Mouse (Mus musculus): ENCODE results near the gene Tut7. TPM values are rescaled to one million over a fixed set of nuclear protein-coding genes. Genes with fewer than 3 reads are reported as not detected.
"Not testable (repeated sequence)": the region's sequence is repeated elsewhere in the genome, so short reads cannot be mapped to it uniquely, and the experiment has no call there.

Tut7 gene
- polyA plus RNA-seq, 1 experiment from 2014 or later, result 41.3 TPM

DNA sequence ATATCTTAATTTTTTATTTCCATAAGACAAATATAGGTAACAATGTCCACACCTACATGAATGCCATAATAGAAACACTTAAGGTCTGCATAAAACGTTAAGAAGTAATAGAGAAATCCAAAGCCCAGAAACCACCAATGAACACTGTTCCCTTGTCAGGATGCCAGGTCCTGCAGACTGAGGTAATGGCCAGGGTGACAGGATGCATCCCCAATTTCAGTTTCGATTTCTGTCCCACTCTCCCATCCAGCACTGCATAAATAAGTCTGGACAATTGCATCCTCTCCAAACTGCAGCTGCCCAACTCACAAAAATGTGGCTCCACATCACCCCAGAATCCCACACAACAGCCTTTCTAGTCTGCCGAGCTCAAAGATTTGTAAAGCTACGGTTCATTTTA, 2.8 kb downstream of the Tut7 start:
- no peaks in the 10 kb centered on the region for H3K27me3 ChIP-seq (replicated peaks; ENCODE audit: low read depth, poor library complexity, severe bottlenecking)
- H3K4me1 ChIP-seq, result peaks cover 25% of the 10 kb centered on the region
- H3K9me3 ChIP-seq, result no peaks in the 10 kb centered on the region
- H3K27ac ChIP-seq (replicated peaks), result no peak overlapping the region
- peak overlapping the region; percentile 13; the same call in 1 of the 2 replicates for H3K4me3 ChIP-seq
- no peak for DNase-seq (ENCODE audit: low spot score)
- WGBS, result 84% methylated on average over 4 of the region's 4 CpGs
- peaks cover 57% of the 10 kb centered on the region for H3K36me3 ChIP-seq (replicated peaks)

DNA sequence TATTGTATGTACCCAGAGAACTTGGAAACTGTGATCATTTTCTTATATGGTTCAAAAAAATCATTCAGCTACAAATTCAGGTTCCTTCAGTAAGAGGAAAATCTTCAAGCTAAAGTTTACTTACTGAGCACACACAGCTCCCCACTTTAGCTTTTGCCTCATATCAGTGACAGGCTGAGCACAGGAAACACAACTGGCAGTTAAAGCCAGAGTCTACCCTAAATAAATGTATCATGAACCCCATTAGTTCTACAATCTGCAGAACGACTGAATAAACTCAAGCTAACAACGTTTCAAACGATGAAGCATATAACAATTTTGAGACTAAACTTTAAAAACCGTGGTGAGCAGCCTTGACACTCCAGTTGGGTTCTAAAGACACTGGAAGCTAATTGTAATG, 5.6 kb downstream of the Tut7 start:
- H3K4me1 ChIP-seq, result peaks cover 25% of the 10 kb centered on the region
- peaks cover 82% of the 10 kb centered on the region for H3K36me3 ChIP-seq (replicated peaks)
- no peaks in the 10 kb centered on the region for H3K9me3 ChIP-seq
- WGBS, result 86% methylated on average over 4 of the region's 4 CpGs
- no peak for DNase-seq (ENCODE audit: low spot score)
- H3K27ac ChIP-seq (replicated peaks), result no peak overlapping the region
- H3K27me3 ChIP-seq (replicated peaks; ENCODE audit: low read depth, poor library complexity, severe bottlenecking), result no peaks in the 10 kb centered on the region
- H3K4me3 ChIP-seq, result no peak overlapping the region

DNA sequence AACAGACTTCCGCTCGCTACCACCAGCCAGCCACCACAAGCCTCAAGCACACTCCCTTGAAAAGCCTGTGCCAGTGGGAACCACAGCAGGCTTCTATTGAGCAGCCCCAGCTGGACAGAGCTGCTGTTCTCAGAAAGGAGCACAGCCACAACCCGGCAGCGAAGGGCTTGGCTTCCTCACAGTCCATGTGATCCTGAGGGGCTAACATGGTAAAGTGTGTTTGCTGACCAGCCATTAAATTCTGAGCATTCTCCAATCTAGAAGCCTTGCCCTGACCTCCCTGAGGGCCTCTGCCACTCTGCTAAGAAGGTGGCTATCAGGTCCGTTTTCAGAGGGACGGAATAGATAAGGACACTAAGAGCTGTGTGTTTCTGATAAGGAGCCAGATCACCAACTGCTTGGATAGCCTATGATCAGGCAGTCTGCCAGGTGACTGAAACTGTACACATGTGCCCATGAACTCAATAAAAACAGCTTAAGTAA, 8.8 kb downstream of the Tut7 start:
- Histone ChIP-seq H3K27ac (replicated peaks) (no peak overlapping the region), H3K9me3 (no peaks in the 10 kb centered on the region), H3K4me3 (no peak overlapping the region), H3K27me3 (replicated peaks; ENCODE audit: low read depth, poor library complexity, severe bottlenecking) (no peaks in the 10 kb centered on the region), H3K36me3 (replicated peaks) (peaks cover 94% of the 10 kb centered on the region), H3K4me1 (no peaks in the 10 kb centered on the region)
- WGBS, result 81% methylated on average over 6 of the region's 6 CpGs
- no peak for DNase-seq (ENCODE audit: low spot score)

GRCm38 (mm10) chr13:59811581-59811980, 11.4 kb downstream of the Tut7 start:
- 96% methylated on average over 3 of the region's 3 CpGs for WGBS
- Histone ChIP-seq H3K27ac (replicated peaks) (no peak overlapping the region), H3K9me3 (no peaks in the 10 kb centered on the region), H3K4me1 (no peaks in the 10 kb centered on the region), H3K36me3 (replicated peaks) (peaks cover 97% of the 10 kb centered on the region), H3K4me3 (no peak overlapping the region), H3K27me3 (replicated peaks; ENCODE audit: low read depth, poor library complexity, severe bottlenecking) (no peaks in the 10 kb centered on the region)
- no peak for DNase-seq (ENCODE audit: low spot score)

DNA sequence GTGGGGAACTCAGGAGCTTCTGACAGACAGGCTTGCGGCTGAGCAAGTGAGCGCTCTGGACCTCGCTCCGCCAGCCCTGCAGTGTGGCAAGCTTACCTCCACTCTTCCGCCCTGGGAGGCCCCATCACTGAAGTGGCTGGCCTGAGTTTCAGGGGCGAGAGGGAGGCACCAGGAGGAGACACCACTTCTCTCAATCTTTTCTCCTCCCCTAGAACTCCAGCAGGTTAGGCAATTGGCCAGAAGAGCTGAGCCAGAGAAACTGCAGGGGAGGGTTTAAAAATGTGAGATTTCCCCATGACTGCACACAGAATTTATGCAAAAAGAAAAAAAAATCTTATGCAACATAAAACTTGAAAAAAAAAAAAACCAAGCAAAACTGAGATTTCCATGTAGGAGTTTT, 21.9 kb downstream of the Tut7 start:
- peaks cover 99% of the 10 kb centered on the region for H3K36me3 ChIP-seq (replicated peaks)
- no peak overlapping the region for H3K27ac ChIP-seq (replicated peaks)
- no peaks in the 10 kb centered on the region for H3K27me3 ChIP-seq (replicated peaks; ENCODE audit: low read depth, poor library complexity, severe bottlenecking)
- no peaks in the 10 kb centered on the region for H3K4me1 ChIP-seq
- WGBS, result 96% methylated on average over 6 of the region's 6 CpGs
- no peak for DNase-seq (ENCODE audit: low spot score)
- H3K9me3 ChIP-seq, result no peaks in the 10 kb centered on the region
- H3K4me3 ChIP-seq, result no peak overlapping the region

GRCm38 (mm10) chr13:59800077-59800476, 22.9 kb downstream of the Tut7 start:
- WGBS, result 89% methylated on average over 2 of the region's 2 CpGs
- peaks cover 99% of the 10 kb centered on the region for H3K36me3 ChIP-seq (replicated peaks)

DNA sequence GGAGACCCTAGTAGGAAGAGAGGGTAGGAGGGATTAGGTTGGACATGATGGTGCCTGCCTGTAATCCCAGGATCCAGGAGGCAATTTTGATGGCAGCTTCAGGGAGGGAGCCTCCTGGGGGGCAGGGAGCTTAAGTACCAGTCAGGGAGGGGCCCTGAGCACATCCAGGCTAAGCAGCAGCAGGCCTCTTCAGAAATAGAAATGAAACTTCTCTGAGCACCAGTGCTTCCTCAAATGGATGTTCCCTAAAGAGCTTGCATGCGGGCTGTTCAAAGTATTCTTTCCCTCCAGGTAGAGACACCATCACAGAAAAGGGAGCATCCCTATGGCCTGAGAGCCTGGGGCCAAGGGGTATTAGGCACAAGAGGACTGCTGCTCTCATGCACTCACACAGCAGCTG, 24.6 kb downstream of the Tut7 start:
- H3K27me3 ChIP-seq (replicated peaks; ENCODE audit: low read depth, poor library complexity, severe bottlenecking), result no peaks in the 10 kb centered on the region
- no peak overlapping the region for H3K4me3 ChIP-seq
- 92% methylated on average over 1 of the region's 1 CpGs for WGBS
- peaks cover 99% of the 10 kb centered on the region for H3K36me3 ChIP-seq (replicated peaks)
- no peaks in the 10 kb centered on the region for H3K9me3 ChIP-seq
- DNase-seq (ENCODE audit: low spot score), result no peak
- H3K4me1 ChIP-seq, result no peaks in the 10 kb centered on the region
- no peak overlapping the region for H3K27ac ChIP-seq (replicated peaks)

More at GRCm38 (mm10) chr13:59800077-59800476, 22.9 kb downstream of the Tut7 start:
- no peaks in the 10 kb centered on the region for H3K4me1 ChIP-seq
- no peaks in the 10 kb centered on the region for H3K27me3 ChIP-seq (replicated peaks; ENCODE audit: low read depth, poor library complexity, severe bottlenecking)
- H3K9me3 ChIP-seq, result no peaks in the 10 kb centered on the region
- DNase-seq (ENCODE audit: low spot score), result no peak
- no peak overlapping the region for H3K4me3 ChIP-seq
- no peak overlapping the region for H3K27ac ChIP-seq (replicated peaks)

DNA sequence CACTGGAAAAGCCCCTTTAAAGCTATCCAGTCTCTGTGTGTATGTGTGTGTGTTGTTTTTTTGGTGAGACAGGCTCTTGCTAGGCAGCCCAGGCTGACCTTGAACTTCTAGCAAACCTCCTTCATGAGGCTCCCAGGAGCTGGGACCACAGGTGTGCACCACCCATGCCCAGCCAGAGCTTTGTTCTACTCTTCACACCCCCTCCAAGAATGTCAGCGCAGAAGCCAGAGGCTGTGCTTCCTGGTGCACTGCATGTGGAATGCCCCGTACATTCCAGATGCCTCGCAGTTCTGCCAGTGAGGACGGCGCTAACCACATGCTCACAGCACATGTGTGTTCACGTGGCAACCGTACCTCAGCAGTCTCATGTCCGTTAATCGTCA, 26.5 kb downstream of the Tut7 start:
- WGBS, result 95% methylated on average over 9 of the region's 9 CpGs
- no peak overlapping the region for H3K4me3 ChIP-seq
- H3K4me1 ChIP-seq, result no peaks in the 10 kb centered on the region
- peaks cover 99% of the 10 kb centered on the region for H3K36me3 ChIP-seq (replicated peaks)
- no peak for DNase-seq (ENCODE audit: low spot score)
- no peaks in the 10 kb centered on the region for H3K9me3 ChIP-seq
- H3K27ac ChIP-seq (replicated peaks), result no peak overlapping the region
- H3K27me3 ChIP-seq (replicated peaks; ENCODE audit: low read depth, poor library complexity, severe bottlenecking), result no peaks in the 10 kb centered on the region

GRCm38 (mm10) chr13:59795807-59796465, 27.0 kb downstream of the Tut7 start:
- H3K9me3 ChIP-seq, result no peaks in the 10 kb centered on the region
- DNase-seq (ENCODE audit: low spot score), result no peak
- H3K27me3 ChIP-seq (replicated peaks; ENCODE audit: low read depth, poor library complexity, severe bottlenecking), result no peaks in the 10 kb centered on the region
- H3K36me3 ChIP-seq (replicated peaks), result peaks cover 99% of the 10 kb centered on the region
- H3K4me1 ChIP-seq, result no peaks in the 10 kb centered on the region
- no peak overlapping the region for H3K27ac ChIP-seq (replicated peaks)
- 92% methylated on average over 6 of the region's 6 CpGs for WGBS
- H3K4me3 ChIP-seq, result no peak overlapping the region

DNA sequence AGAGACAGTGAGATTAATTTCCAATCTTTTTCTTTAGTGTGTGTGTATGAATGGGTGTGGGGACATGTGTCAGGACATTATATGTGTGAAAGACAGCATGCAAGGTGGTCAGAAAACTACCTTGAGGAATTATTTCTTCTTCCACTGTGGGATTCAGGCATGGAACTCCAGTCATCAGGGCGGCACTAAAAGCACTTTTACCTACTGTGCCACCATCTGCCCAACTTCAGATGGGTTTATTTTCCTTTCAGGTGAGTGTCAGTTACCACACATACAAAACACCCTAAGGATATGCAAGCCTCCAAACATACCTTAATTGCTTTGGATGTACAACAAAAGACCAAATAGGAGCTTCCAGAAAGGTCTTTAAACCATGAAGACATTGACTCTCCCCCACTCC, 28.2 kb downstream of the Tut7 start:
- Histone ChIP-seq H3K27me3 (replicated peaks; ENCODE audit: low read depth, poor library complexity, severe bottlenecking) (no peaks in the 10 kb centered on the region), H3K4me3 (no peak overlapping the region), H3K4me1 (no peaks in the 10 kb centered on the region), H3K36me3 (replicated peaks) (peaks cover 99% of the 10 kb centered on the region), H3K9me3 (no peaks in the 10 kb centered on the region), H3K27ac (replicated peaks) (no peak overlapping the region)
- DNase-seq (ENCODE audit: low spot score), result no peak
- WGBS, result 96% methylated on average over 1 of the region's 1 CpGs

DNA sequence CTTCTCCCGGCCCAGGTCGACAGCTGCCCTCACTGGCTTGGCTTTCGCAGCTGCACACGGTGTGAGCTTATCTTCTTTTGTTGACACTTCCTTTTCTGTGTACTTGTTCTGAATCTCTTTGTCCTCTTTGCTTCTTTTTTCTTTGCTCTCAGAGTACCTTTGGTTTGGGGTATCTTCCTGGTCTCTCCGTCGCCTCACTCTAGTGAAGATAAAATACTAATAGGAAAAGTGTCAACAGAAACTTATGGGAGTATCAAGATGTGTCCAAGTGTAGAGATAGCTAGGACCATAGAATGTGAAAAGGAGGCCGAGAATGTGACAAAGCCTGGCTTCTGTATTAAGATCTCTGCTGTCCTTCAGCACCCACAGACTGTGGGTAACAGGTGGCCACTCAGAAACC, 40.8 kb downstream of the Tut7 start, which contains the start of gene Gm49354:
Gm49354 (minus strand) TSS at position 101 of the 400 bp plus-strand sequence.
- H3K36me3 ChIP-seq (replicated peaks), result peaks cover 99% of the 10 kb centered on the region
- H3K27me3 ChIP-seq (replicated peaks; ENCODE audit: low read depth, poor library complexity, severe bottlenecking), result no peaks in the 10 kb centered on the region
- 94% methylated on average over 7 of the region's 7 CpGs for WGBS
- no peak for DNase-seq (ENCODE audit: low spot score)
- no peak within 1 kb of the TSS for H3K27ac ChIP-seq (replicated peaks)
- no peak within 1 kb of the TSS for H3K4me3 ChIP-seq
- no peaks in the 10 kb centered on the region for H3K4me1 ChIP-seq
- no peaks in the 10 kb centered on the region for H3K9me3 ChIP-seq

DNA sequence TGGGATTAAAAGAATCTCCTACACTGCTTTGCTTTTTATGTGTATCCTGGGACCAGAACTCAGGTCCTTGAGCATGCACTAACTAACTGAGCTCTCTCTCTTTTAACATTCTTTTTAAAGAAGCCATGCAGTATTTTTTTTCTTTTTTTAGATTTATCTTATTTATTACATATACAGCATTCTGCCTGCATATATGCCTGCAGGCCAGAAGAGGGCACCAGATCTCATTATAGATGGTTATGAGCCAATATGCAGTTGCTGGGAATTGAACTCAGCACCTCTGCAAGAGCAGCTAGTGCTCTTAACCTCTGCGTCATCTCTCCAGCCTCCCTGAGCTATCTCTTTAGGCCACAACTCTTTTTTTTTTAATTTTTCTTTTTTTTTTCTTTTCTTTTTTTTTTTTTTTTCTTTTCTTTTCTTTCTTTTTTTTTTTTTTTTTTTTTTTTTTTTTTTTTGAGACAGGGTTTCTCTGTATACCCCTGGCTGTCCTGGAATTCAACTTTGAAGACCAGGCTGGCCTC, 43.1 kb downstream of the Tut7 start:
- H3K9me3 ChIP-seq; H3K27ac ChIP-seq (replicated peaks); H3K4me1 ChIP-seq; H3K4me3 ChIP-seq; H3K27me3 ChIP-seq (replicated peaks; ENCODE audit: low read depth, poor library complexity, severe bottlenecking); DNase-seq (ENCODE audit: low spot score): not testable (repeated sequence)
- peaks cover 99% of the 10 kb centered on the region for H3K36me3 ChIP-seq (replicated peaks)
- WGBS, result 95% methylated on average over 1 of the region's 1 CpGs

- H3K27me3 ChIP-seq (replicated peaks; ENCODE audit: low read depth, poor library complexity, severe bottlenecking), result no peaks in the 10 kb centered on the region
- no peaks in the 10 kb centered on the region for H3K4me1 ChIP-seq
- no peak overlapping the region for H3K4me3 ChIP-seq
- DNase-seq (ENCODE audit: low spot score), result no peak
- H3K27ac ChIP-seq (replicated peaks), result no peak overlapping the region
- WGBS, result 91% methylated on average over 4 of the region's 4 CpGs
- H3K36me3 ChIP-seq (replicated peaks), result peaks cover 97% of the 10 kb centered on the region
- H3K9me3 ChIP-seq, result no peaks in the 10 kb centered on the region
These were observed 43.7 kb downstream of the Tut7 start for GRCm38 (mm10) chr13:59779213-59779612.
